Mouse (Mus musculus) liver, embryonic 14.5 days (tissue): ENCODE measurements around the gene F11. TPM values are rescaled to one million over a fixed set of nuclear protein-coding genes. Genes with fewer than 3 reads are reported as not detected.

Source experiments
- ATAC-seq: fragments of 200-750 bp; cut with Nextera tagmentation; 2 replicates; pipeline ENCODE4 v1.8.0; 2017; ENCODE audit warnings: moderate number of reproducible peaks, mild to moderate bottlenecking, moderate library complexity; ENCODE audit not compliant: insufficient read depth
- DNase-seq, 3 experiments: peaks; one replicate each; pipeline ENCODE4 v3.0.0-alpha.2; 2012 to 2013; ENCODE audit warnings: low read depth in 3 of 3, low spot score in 3 of 3
- H3K27ac ChIP-seq: fragments of 300-500 bp; sonication (generic); 2 replicates; pipeline ENCODE4 v1.5.1; 2014; ENCODE audit warnings: moderate library complexity, mild to moderate bottlenecking, control low read depth, inconsistent platforms
- H3K27me3 ChIP-seq: fragments of 300-500 bp; sonication (generic); 2 replicates; pipeline ENCODE4 v1.6.1; 2014; ENCODE audit warnings: mild to moderate bottlenecking, low read length, moderate library complexity; ENCODE audit not compliant: control insufficient read depth, insufficient read depth
- H3K36me3 ChIP-seq: fragments of 300-500 bp; sonication (generic); replicated peaks from 2 replicates; pipeline ENCODE4 v1.6.1; 2014; ENCODE audit warnings: low read depth; ENCODE audit not compliant: control insufficient read depth, insufficient read depth
- H3K4me1 ChIP-seq, 2 experiments: fragments of 200-500 bp in 1 of 2; fragments of 300-500 bp in 1 of 2; sonication (generic) in 1 of 2; replicated peaks; 2 replicates each; pipeline ENCODE4 v1.6.1; 2012 to 2014; ENCODE audit warnings: antibody characterized with exemption in 1 of 2, inconsistent platforms in 1 of 2, low read length in 1 of 2; ENCODE audit not compliant: control insufficient read depth in 2 of 2, insufficient read depth in 2 of 2
- H3K4me2 ChIP-seq: fragments of 300-500 bp; sonication (generic); 2 replicates; pipeline ENCODE4 v1.6.1; 2014; ENCODE audit warnings: low read depth, mild to moderate bottlenecking, control low read depth, moderate library complexity
- H3K4me3 ChIP-seq, 2 experiments: fragments of 200-500 bp in 1 of 2; fragments of 300-500 bp in 1 of 2; sonication (generic) in 1 of 2; 2 replicates each; pipeline ENCODE4 v1.5.1; 2012 to 2014; ENCODE audit warnings: low read depth in 2 of 2, low read length in 2 of 2, mild to moderate bottlenecking in 2 of 2, control low read depth in 1 of 2, inconsistent platforms in 1 of 2, moderate library complexity in 1 of 2; ENCODE audit not compliant: insufficient read depth in 1 of 2
- H3K9ac ChIP-seq: fragments of 300-500 bp; sonication (generic); replicated peaks from 2 replicates; pipeline ENCODE4 v1.6.1; 2014; ENCODE audit warnings: mild to moderate bottlenecking, control low read depth, moderate library complexity
- H3K9me3 ChIP-seq: fragments of 300-500 bp; sonication (generic); 2 replicates; pipeline ENCODE4 v1.6.1; 2016; ENCODE audit warnings: low read length, mixed read lengths; ENCODE audit not compliant: control insufficient read depth
- CTCF ChIP-seq: IDR thresholded peaks from 2 replicates; pipeline ENCODE4 v1.5.1; 2016; ENCODE audit warnings: antibody characterized with exemption, low read depth, control low read depth
- EP300 ChIP-seq: IDR thresholded peaks from 2 replicates; pipeline ENCODE4 v1.6.1; 2016; ENCODE audit warnings: antibody characterized with exemption, low read depth
- WGBS: fragments of 180-500 bp; shearing (Covaris S2); extraction: QIAGEN DNeasy Blood & Tissue Kit; methylation state at CpG from one replicate; pipeline ENCODE4 v1.1.7; 2014; ENCODE audit not compliant: insufficient replicate concordance; 5-methylcytosine and 5-hydroxymethylcytosine counted together
- polyA plus RNA-seq, 2 experiments: library from polyadenylated mRNA; depleted of rRNA in 1 of 2; stranded (reverse) in 1 of 2; unstranded in 1 of 2; fragments of >200 nt; fragmentation: Nextera tagmentation in 1 of 2; extraction: Ambion mirVana in 1 of 2; gene quantifications; 2 replicates each; pipeline versions ENCODE4 v1.2.1 to v1.2.3; 2012 to 2014

The F11 gene
- polyA plus RNA-seq, 2 experiments = 10.1 to 11.2 TPM

DNA sequence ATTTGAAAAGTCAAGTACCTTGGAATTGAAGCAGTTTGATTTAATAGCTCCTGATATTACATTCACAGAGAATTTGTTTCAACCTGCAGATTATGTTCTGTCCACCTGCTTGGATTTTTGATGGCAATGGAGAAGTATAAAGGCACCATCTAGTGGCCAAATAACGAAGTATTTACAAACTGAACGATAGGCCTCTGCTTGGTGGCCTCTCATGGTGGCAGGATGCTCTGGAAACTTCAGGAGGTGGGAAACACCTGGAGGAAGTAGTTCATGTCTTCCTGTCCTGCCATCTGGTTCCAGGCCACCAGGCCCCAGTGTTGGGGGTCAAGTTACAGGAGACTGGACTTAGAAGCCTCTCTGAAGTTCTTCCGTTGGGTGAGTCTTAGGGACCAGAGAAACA, 23.5 kb downstream of the F11 start:
- no peak for DNase-seq
- H3K4me1 ChIP-seq = no peaks in the 10 kb centered on the region; a peak in 1 of 4 replicates
- H3K9me3 ChIP-seq = no peaks in the 10 kb centered on the region
- H3K27ac ChIP-seq = no peak overlapping the region
- no peak overlapping the region for H3K4me3 ChIP-seq
- H3K4me2 ChIP-seq = no peak overlapping the region
- ATAC-seq = no peak
- no peak overlapping the region for H3K9ac ChIP-seq
- peak; percentile 32; the same call in 1 of the 2 replicates for TF ChIP-seq CTCF
- no peak for TF ChIP-seq EP300
- no peaks in the 10 kb centered on the region for H3K27me3 ChIP-seq
- WGBS = 24% methylated on average over 3 of the region's 3 CpGs
- no peaks in the 10 kb centered on the region for H3K36me3 ChIP-seq

DNA sequence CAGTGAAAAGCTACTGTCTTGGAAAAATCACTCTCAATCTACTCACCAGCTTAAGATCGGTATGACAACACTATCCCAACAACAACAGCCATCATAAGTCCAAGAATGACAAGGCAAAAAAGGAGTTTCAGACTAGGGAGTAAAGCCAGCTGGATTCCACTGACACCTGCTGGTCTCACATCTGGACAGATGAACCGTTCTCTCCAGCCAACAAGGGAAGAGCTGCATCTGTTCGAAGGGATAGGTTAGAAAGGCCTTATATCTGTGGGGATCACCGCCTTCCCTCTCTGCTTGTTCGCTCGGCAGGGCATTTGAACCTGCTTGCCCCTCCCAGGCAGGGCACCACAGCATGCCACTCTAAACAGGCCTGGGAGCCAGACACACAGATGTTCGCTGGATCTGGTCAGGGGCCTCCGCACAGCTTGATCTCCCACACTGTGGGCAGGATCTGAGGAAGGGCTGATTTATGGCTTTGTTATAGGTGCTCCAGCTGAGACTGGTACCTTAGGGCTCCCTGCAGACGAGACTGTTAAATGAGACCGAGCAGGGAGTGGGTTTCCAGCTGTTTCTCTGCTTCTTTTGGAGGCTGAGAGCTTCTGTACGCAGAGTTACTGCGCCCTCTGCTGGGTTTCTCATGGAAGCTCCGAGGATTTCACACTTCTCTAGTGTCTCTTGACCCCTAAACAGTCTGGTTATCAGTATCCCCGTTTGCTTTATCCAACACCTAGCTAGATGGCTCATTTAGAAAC, 25.5 kb downstream of the F11 start:
- Histone ChIP-seq H3K27ac (no peak overlapping the region), H3K4me2 (no peak overlapping the region), H3K27me3 (no peaks in the 10 kb centered on the region), H3K36me3 (no peaks in the 10 kb centered on the region), H3K4me1 (no peaks in the 10 kb centered on the region; a peak in 1 of 4 replicates), H3K4me3 (no peak overlapping the region), H3K9ac (no peak overlapping the region), H3K9me3 (no peaks in the 10 kb centered on the region)
- no peak for DNase-seq
- no peak for ATAC-seq
- 28% methylated on average over 14 of the region's 14 CpGs for WGBS
- TF ChIP-seq CTCF = peak; percentile 41
- TF ChIP-seq EP300 = no peak

GRCm38 (mm10) chr8:45235228-45235627, 26.6 kb downstream of the F11 start:
- H3K9me3 ChIP-seq = no peaks in the 10 kb centered on the region
- H3K9ac ChIP-seq = no peak overlapping the region
- DNase-seq (no peak), ATAC-seq (no peak)
- H3K4me2 ChIP-seq = no peak overlapping the region
- H3K27me3 ChIP-seq = no peaks in the 10 kb centered on the region
- no peak overlapping the region for H3K4me3 ChIP-seq
- H3K27ac ChIP-seq = no peak overlapping the region
- no peak for TF ChIP-seq EP300
- no peak for TF ChIP-seq CTCF
- no peaks in the 10 kb centered on the region for H3K36me3 ChIP-seq
- WGBS = 63% methylated on average over 6 of the region's 6 CpGs
- H3K4me1 ChIP-seq = no peaks in the 10 kb centered on the region; a peak in 1 of 4 replicates

DNA sequence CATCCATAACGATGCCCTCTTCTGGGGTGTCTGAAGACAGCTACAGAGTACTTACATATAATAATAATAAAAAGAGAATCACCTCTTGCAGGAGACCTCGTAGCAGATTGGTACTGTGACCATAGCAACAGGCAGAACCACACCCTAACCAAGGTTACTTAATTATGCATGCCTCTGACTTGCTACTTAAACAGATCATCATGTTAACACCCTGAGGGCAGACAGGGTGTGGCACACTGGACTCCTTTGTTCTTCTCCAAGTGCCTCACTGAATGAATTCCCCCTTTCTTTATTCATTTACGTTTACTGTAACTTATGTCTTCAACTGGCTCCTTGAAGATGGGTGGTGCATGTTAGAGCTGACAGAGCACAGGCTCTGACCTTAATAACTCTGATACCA, 28.6 kb downstream of the F11 start:
- Histone ChIP-seq H3K27ac (no peak overlapping the region), H3K27me3 (no peaks in the 10 kb centered on the region), H3K36me3 (no peaks in the 10 kb centered on the region), H3K4me3 (no peak overlapping the region), H3K9me3 (no peaks in the 10 kb centered on the region), H3K9ac (no peak overlapping the region), H3K4me1 (no peaks in the 10 kb centered on the region), H3K4me2 (no peak overlapping the region)
- ATAC-seq (no peak), DNase-seq (no peak)
- TF ChIP-seq EP300 = no peak
- TF ChIP-seq CTCF = no peak
- WGBS = 47% methylated on average over 3 of the region's 3 CpGs

DNA sequence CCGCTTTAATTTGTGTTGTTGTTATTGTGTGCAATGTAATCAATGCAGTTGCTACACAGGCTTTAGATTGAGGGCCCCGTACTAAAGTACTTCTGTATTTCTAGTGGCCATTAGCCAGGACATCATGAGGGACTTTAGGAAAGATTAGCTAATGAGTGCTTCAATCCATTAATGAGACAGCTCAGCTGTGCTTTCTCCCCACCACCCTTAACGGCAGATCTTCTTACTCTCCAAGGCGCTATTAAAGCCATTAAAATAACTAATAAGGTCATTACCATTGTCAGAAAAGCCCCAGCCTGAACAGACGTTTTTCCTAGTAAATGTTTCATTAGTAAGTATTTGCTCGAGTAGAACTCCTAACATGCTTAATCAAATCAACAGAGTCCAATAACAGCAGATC, 59.4 kb downstream of the F11 start:
- H3K27me3 ChIP-seq = no peaks in the 10 kb centered on the region
- H3K4me2 ChIP-seq = no peak overlapping the region
- no peaks in the 10 kb centered on the region for H3K9me3 ChIP-seq
- DNase-seq (no peak), ATAC-seq (no peak)
- H3K4me1 ChIP-seq = no peaks in the 10 kb centered on the region
- no peak overlapping the region for H3K27ac ChIP-seq
- 56% methylated on average over 6 of the region's 6 CpGs for WGBS
- H3K9ac ChIP-seq = no peak overlapping the region
- no peak overlapping the region for H3K4me3 ChIP-seq
- TF ChIP-seq CTCF (no peak), EP300 (no peak)
- no peaks in the 10 kb centered on the region for H3K36me3 ChIP-seq
